Mouse (Mus musculus): ENCODE data around the gene Tmem243. TPM values are rescaled to one million over a fixed set of nuclear protein-coding genes. Genes with fewer than 3 reads are reported as not detected.
"Not testable (repeated sequence)": the region's sequence is repeated elsewhere in the genome, so short reads cannot be mapped to it uniquely, and the experiment has no call there.

The Tmem243 gene
- total RNA-seq, 2 experiments from 2014 or later, result 11.2 to 26.2 TPM

DNA sequence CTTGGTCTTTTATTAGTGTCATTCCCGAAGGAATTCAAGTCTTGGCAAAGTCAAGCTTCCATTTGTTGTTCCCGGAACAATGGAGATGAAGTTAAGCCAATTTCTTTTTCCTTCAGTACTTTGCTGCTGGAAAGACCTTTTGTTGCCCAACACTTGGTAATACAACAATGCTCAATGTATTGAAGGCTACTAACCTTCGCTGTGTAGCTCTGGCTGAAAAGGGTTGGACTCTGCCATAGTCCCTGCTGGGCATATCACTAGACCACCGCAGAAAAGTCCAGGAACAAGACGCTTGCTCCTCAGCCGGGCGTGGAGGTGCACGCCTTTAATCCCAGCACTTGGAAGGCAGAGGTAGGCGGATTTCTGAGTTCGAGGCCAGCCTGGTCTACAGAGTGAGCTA, 64.7 kb downstream of the Tmem243 start:
- ATAC-seq (replicated peaks; ENCODE audit: poor library complexity, severe bottlenecking), result not testable (repeated sequence)

DNA sequence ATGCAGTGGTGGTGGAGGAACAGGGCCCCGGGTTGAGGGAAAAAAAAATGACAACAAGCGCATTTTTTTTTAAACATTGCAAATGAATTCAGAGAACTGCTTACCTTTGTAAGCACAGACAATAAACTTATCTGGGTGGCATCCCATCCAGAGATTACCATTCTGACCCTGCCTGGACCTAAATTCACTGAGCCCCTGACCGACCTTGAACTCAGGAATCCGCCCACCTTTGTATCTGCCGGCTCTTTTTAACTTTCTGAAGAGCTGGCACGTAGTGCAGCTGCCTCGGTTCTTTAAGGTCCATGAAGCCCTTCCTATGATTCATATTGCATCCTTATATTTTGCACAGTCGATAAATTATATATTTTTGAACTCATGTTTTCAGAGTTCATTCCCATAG, 65.9 kb downstream of the Tmem243 start:
- ATAC-seq (replicated peaks; ENCODE audit: poor library complexity, severe bottlenecking), result no peak

DNA sequence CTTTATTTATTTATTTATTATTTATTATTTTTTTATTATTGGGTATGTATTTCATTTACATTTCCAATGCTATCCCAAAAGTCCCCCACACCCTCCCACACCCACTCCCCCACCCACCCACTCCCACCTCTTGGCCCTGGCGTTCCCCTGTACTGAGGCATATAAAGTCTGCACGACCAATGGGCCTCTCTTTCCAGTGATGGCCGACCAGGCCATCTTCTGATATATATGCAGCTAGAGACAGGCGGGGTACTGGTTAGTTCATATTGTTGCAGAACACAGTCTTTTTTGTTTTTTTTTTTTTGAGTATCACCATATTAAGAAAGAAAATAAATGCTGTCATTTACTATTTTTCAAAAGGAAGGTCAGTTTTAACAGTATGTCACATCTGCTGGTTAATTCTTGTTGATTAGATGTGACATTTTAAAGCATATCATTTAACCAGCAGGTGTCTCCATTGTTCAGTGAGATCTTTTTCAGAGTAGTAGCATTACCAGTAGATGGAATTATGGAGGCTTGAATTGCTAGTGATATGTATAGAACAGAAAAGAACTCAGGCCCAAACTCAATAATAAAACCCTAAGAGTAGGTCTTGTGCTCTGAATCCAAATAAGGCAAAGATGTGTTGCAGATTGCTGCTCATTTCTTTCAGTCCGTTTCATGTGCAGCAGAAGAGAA, 69.0 kb downstream of the Tmem243 start:
- ATAC-seq (replicated peaks; ENCODE audit: poor library complexity, severe bottlenecking), result peak; percentile 27; the same call in 1 of the 2 replicates

DNA sequence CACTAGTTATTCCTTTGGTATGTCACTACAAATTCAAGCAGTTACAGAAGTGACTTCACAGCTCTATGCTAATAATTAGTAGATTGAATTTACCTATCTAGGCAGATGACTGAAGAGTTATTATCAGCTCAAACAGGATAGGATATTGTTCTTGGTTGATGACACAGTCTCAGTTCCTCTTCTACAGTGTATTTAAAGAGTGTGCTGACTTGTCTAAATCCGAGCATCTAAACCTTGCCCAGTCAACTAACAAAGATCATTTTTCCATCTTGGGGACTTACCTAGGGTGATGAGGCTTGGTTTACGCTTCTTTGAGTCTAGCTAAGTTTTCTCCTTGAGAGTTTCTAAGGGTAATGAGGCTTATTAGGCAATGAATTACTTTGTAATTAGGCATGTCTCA, 72.8 kb downstream of the Tmem243 start:
- ATAC-seq (replicated peaks; ENCODE audit: poor library complexity, severe bottlenecking), result 0 out of 2 replicates have a peak, but pooled peaks have one; percentile 30

DNA sequence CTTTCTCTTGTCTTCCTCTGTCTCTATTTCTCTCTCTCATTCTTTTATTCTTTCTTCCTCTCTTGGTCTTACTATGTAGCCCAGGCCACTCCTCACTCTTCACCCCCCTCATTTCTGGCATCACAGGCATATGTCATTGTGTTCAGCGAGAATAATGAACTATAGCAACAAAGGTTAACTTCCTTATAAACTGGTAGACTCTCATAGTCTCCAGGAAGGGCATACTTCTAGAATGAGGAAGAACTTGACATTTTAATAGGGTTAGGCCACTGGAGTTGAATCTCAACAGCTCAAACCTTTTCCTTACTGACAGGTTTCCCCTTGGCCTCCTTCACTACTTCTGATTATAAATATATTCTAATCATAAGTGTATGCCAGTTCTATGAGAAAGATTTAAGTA, 86.0 kb downstream of the Tmem243 start:
- ATAC-seq (replicated peaks; ENCODE audit: poor library complexity, severe bottlenecking), result peak; percentile 30; the same call in 1 of the 2 replicates

Other genes starting within 250 kb of the Tmem243 start
- 1.4 and 2.7 TPM in 2 replicates for gene Abcb4, start 207.0 kb upstream of the Tmem243 start, total RNA-seq (2014; fragmentation: Nextera tagmentation)
- gene Abcb4, start 207.0 kb upstream of the Tmem243 start, total RNA-seq (2017), result 1.4 and 2.0 TPM in 2 replicates
- gene Crot, start 103.3 kb upstream of the Tmem243 start, total RNA-seq (2014; fragmentation: Nextera tagmentation), result 20.0 and 25.7 TPM in 2 replicates
- 45.0 and 51.7 TPM in 2 replicates for gene Crot, start 103.3 kb upstream of the Tmem243 start, total RNA-seq (2017)
- gene Dmtf1, start 61.1 kb downstream of the Tmem243 start, total RNA-seq (2014; fragmentation: Nextera tagmentation), result 38.4 and 61.3 TPM in 2 replicates
- 45.6 and 46.4 TPM in 2 replicates for gene Dmtf1, start 61.1 kb downstream of the Tmem243 start, total RNA-seq (2017)
- gene 9330182L06Rik, start 165.4 kb downstream of the Tmem243 start, total RNA-seq (2014; fragmentation: Nextera tagmentation), result 1.2 TPM in 1 of 2 replicates, not detected in the other
- gene 9330182L06Rik, start 165.4 kb downstream of the Tmem243 start, total RNA-seq (2017), result 1.5 and 3.1 TPM in 2 replicates

Measured in granulocyte monocyte progenitor cell, adult 5-6 weeks (primary cell).